Mouse (Mus musculus): Measurements from ENCODE around the gene Camsap1. TPM values are rescaled to one million over a fixed set of nuclear protein-coding genes. Genes with fewer than 3 reads are reported as not detected.

The Camsap1 gene
- polyA plus RNA-seq, 1 experiment from 2014 or later = 68.5 TPM

DNA sequence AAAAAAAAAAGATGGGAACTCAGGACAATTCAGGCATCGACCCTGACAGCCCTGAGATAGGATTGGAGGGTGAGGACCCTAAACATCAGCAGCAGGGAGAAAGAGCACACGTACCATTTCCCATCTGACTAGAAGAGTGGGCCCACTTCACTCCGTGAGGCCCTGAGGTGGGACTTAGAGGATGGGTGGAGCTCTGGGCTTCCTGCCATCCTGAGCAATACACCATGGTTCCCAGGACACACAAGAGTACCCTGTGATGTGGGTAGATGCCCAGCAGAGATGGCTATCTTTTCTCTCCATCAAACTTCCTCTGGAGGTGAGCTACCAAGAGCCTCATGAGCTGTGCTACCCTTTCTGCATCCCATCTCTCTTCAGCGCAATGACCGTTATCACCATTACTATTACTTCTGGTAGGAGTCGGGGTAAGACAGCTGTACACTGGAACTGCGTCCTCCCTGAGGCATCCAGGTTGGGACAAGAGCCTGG is 105.8 kb downstream of the Camsap1 start:
- Histone ChIP-seq H3K9ac (peak overlapping the region; percentile 85), H3K27me3 (peaks cover 38% of the 10 kb centered on the region), H3K27ac (no peak overlapping the region), H3K4me2 (peak overlapping the region; percentile 81), H3K9me3 (no peaks in the 10 kb centered on the region; the same call in 1 of the 2 replicates), H3K4me1 (replicated peaks) (peaks cover 21% of the 10 kb centered on the region), H3K36me3 (no peaks in the 10 kb centered on the region), H3K4me3 (peak overlapping the region; percentile 59)
- ATAC-seq (ENCODE audit: low FRiP score) = peak; percentile 29; the same call in 1 of the 2 replicates
- 25% methylated on average over 7 of the region's 7 CpGs for WGBS

Other genes with a start within 250 kb of the Camsap1 start
- gene Obp2b, start 246.3 kb downstream of the Camsap1 start, polyA plus RNA-seq (2015; fragmentation: Nextera tagmentation; extraction: Ambion mirVana) = not detected in 2 replicates
- gene Lcn3, start 217.7 kb downstream of the Camsap1 start, polyA plus RNA-seq (2015; fragmentation: Nextera tagmentation; extraction: Ambion mirVana) = not detected in 2 replicates
- gene Lcn11, start 206.3 kb downstream of the Camsap1 start, polyA plus RNA-seq (2015; fragmentation: Nextera tagmentation; extraction: Ambion mirVana) = not detected in 2 replicates
- gene Gm13539, start 201.0 kb downstream of the Camsap1 start, polyA plus RNA-seq (2015; fragmentation: Nextera tagmentation; extraction: Ambion mirVana) = not detected in 2 replicates
- gene Glt6d1, start 167.4 kb downstream of the Camsap1 start, polyA plus RNA-seq (2015; fragmentation: Nextera tagmentation; extraction: Ambion mirVana) = not detected in 2 replicates
- gene Lcn9, start 160.1 kb downstream of the Camsap1 start, polyA plus RNA-seq (2015; fragmentation: Nextera tagmentation; extraction: Ambion mirVana) = not detected in 2 replicates
- gene Sohlh1, start 136.0 kb downstream of the Camsap1 start, polyA plus RNA-seq (2015; fragmentation: Nextera tagmentation; extraction: Ambion mirVana) = not detected in 2 replicates
- 11.1 TPM in 2 replicates for gene Kcnt1, start 119.5 kb downstream of the Camsap1 start, polyA plus RNA-seq (2015; fragmentation: Nextera tagmentation; extraction: Ambion mirVana)
- gene Ubac1, start 38.5 kb upstream of the Camsap1 start, polyA plus RNA-seq (2015; fragmentation: Nextera tagmentation; extraction: Ambion mirVana) = 111 and 114 TPM in 2 replicates
- 12.4 and 14.2 TPM in 2 replicates for gene Nacc2, start 139.9 kb upstream of the Camsap1 start, polyA plus RNA-seq (2015; fragmentation: Nextera tagmentation; extraction: Ambion mirVana)
- gene Lhx3, start 225.0 kb upstream of the Camsap1 start, polyA plus RNA-seq (2015; fragmentation: Nextera tagmentation; extraction: Ambion mirVana) = 5.2 and 15.4 TPM in 2 replicates